Mouse (Mus musculus) liver, embryonic 13.5 days (tissue): ENCODE data around the gene Rbm25. TPM values are rescaled to one million over a fixed set of nuclear protein-coding genes. Genes with fewer than 3 reads are reported as not detected.

Experiments
- ATAC-seq: fragments of 200-750 bp; cut with Nextera tagmentation; 2 replicates; pipeline ENCODE4 v1.8.0; 2017; ENCODE audit warnings: low read depth, mild to moderate bottlenecking, moderate number of reproducible peaks, moderate library complexity
- DNase-seq: peaks from one replicate; pipeline ENCODE4 v3.0.0; 2022
- H3K27ac ChIP-seq: fragments of 300-500 bp; sonication (generic); 2 replicates; pipeline ENCODE4 v1.5.1; 2015; ENCODE audit warnings: moderate library complexity, mild to moderate bottlenecking, inconsistent platforms
- H3K27me3 ChIP-seq: fragments of 300-500 bp; sonication (generic); 2 replicates; pipeline ENCODE4 v1.6.1; 2015; ENCODE audit warnings: mild to moderate bottlenecking, inconsistent platforms
- H3K36me3 ChIP-seq: fragments of 300-500 bp; sonication (generic); 2 replicates; pipeline ENCODE4 v1.6.1; 2015; ENCODE audit warnings: mild to moderate bottlenecking, inconsistent platforms
- H3K4me1 ChIP-seq: fragments of 300-500 bp; sonication (generic); replicated peaks from 2 replicates; pipeline ENCODE4 v1.6.1; 2015; ENCODE audit warnings: inconsistent platforms
- H3K4me2 ChIP-seq: fragments of 300-500 bp; sonication (generic); 2 replicates; pipeline ENCODE4 v1.6.1; 2015; ENCODE audit warnings: inconsistent platforms, mild to moderate bottlenecking, moderate library complexity
- H3K4me3 ChIP-seq: fragments of 300-500 bp; sonication (generic); replicated peaks from 2 replicates; pipeline ENCODE4 v1.5.1; 2015; ENCODE audit warnings: mild to moderate bottlenecking, inconsistent platforms
- H3K9ac ChIP-seq: fragments of 300-500 bp; sonication (generic); 2 replicates; pipeline ENCODE4 v1.6.1; 2015; ENCODE audit warnings: mild to moderate bottlenecking, inconsistent platforms
- H3K9me3 ChIP-seq: fragments of 300-500 bp; sonication (generic); replicated peaks from 2 replicates; pipeline ENCODE4 v1.6.1; 2016; ENCODE audit warnings: inconsistent platforms
- WGBS: fragments of 180-500 bp; shearing (Covaris S2); methylation state at CpG from one replicate; pipeline ENCODE4 v1.1.7; 2015; ENCODE audit not compliant: insufficient replicate concordance; 5-methylcytosine and 5-hydroxymethylcytosine counted together
- polyA plus RNA-seq: library from polyadenylated mRNA; unstranded; fragments of >200 nt; fragmentation: Nextera tagmentation; extraction: Ambion mirVana; gene quantifications from 2 replicates; pipeline ENCODE4 v1.2.1, GENCODE M21; 2015

The Rbm25 gene
- polyA plus RNA-seq, 1 experiment from 2014 or later: 121 TPM

GRCm38 (mm10) chr12:83706951-83707350, 75.9 kb downstream of the Rbm25 start:
- WGBS: 88% methylated on average over 4 of the region's 4 CpGs
- Histone ChIP-seq H3K9me3 (no peaks in the 10 kb centered on the region), H3K27me3 (no peaks in the 10 kb centered on the region), H3K9ac (no peak overlapping the region), H3K4me2 (no peak overlapping the region), H3K27ac (no peak overlapping the region), H3K36me3 (peaks cover 21% of the 10 kb centered on the region), H3K4me3 (no peak overlapping the region), H3K4me1 (peaks cover 49% of the 10 kb centered on the region)
- DNase-seq (no peak), ATAC-seq (no peak)

GRCm38 (mm10) chr12:83708160-83709092, 77.4 kb downstream of the Rbm25 start:
- peaks cover 36% of the 10 kb centered on the region for H3K36me3 ChIP-seq
- no peaks in the 10 kb centered on the region for H3K9me3 ChIP-seq
- 64% methylated on average over 7 of the region's 7 CpGs for WGBS
- peak; percentile 81 for ATAC-seq
- peak; percentile 34 for DNase-seq
- H3K27me3 ChIP-seq: no peaks in the 10 kb centered on the region
- H3K4me2 ChIP-seq: peak overlapping the region; percentile 44
- no peak overlapping the region for H3K4me3 ChIP-seq
- peak overlapping the region; percentile 37; the same call in 1 of the 2 replicates for H3K9ac ChIP-seq
- H3K27ac ChIP-seq: peak overlapping the region; percentile 72
- H3K4me1 ChIP-seq: peaks cover 42% of the 10 kb centered on the region

GRCm38 (mm10) chr12:83709934-83710333, 78.9 kb downstream of the Rbm25 start:
- 67% methylated on average over 2 of the region's 2 CpGs for WGBS
- Histone ChIP-seq H3K4me2 (no peak overlapping the region), H3K27me3 (no peaks in the 10 kb centered on the region), H3K27ac (no peak overlapping the region), H3K4me1 (peaks cover 35% of the 10 kb centered on the region), H3K36me3 (peaks cover 45% of the 10 kb centered on the region), H3K9ac (no peak overlapping the region), H3K4me3 (no peak overlapping the region), H3K9me3 (no peaks in the 10 kb centered on the region)
- DNase-seq (no peak), ATAC-seq (no peak)

- ATAC-seq (no peak), DNase-seq (no peak)
- Histone ChIP-seq H3K27ac (no peak overlapping the region), H3K27me3 (no peaks in the 10 kb centered on the region), H3K9ac (no peak overlapping the region), H3K4me3 (no peak overlapping the region), H3K9me3 (no peaks in the 10 kb centered on the region), H3K4me2 (no peak overlapping the region), H3K4me1 (peaks cover 9% of the 10 kb centered on the region), H3K36me3 (peaks cover 70% of the 10 kb centered on the region)
- 45% methylated on average over 2 of the region's 2 CpGs for WGBS
Observed at GRCm38 (mm10) chr12:83713749-83714148, 82.7 kb downstream of the Rbm25 start.

- Histone ChIP-seq H3K27me3 (no peaks in the 10 kb centered on the region), H3K4me3 (no peak overlapping the region), H3K9ac (no peak overlapping the region), H3K4me2 (no peak overlapping the region), H3K9me3 (no peaks in the 10 kb centered on the region), H3K27ac (no peak overlapping the region), H3K36me3 (peaks cover 84% of the 10 kb centered on the region), H3K4me1 (no peaks in the 10 kb centered on the region; the same call in 1 of the 2 replicates)
- ATAC-seq: no peak
- 85% methylated on average over 15 of the region's 15 CpGs for WGBS
- no peak for DNase-seq
Observed at GRCm38 (mm10) chr12:83716416-83717184, 85.6 kb downstream of the Rbm25 start.

GRCm38 (mm10) chr12:83719431-83719830, 88.4 kb downstream of the Rbm25 start:
- no peak overlapping the region for H3K4me2 ChIP-seq
- 92% methylated on average over 1 of the region's 1 CpGs for WGBS
- H3K27me3 ChIP-seq: no peaks in the 10 kb centered on the region
- no peak for DNase-seq
- H3K4me3 ChIP-seq: no peak overlapping the region
- H3K4me1 ChIP-seq: no peaks in the 10 kb centered on the region; the same call in 1 of the 2 replicates
- no peak overlapping the region for H3K27ac ChIP-seq
- no peak overlapping the region for H3K9ac ChIP-seq
- H3K36me3 ChIP-seq: peaks cover 81% of the 10 kb centered on the region
- ATAC-seq: no peak
- H3K9me3 ChIP-seq: no peaks in the 10 kb centered on the region

GRCm38 (mm10) chr12:83721281-83721680, 90.2 kb downstream of the Rbm25 start:
- WGBS: 72% methylated on average over 6 of the region's 6 CpGs
- no peak for DNase-seq
- no peak for ATAC-seq
- Histone ChIP-seq H3K4me1 (no peaks in the 10 kb centered on the region; the same call in 1 of the 2 replicates), H3K36me3 (peaks cover 81% of the 10 kb centered on the region), H3K9ac (no peak overlapping the region), H3K9me3 (no peaks in the 10 kb centered on the region), H3K27me3 (no peaks in the 10 kb centered on the region), H3K27ac (no peak overlapping the region), H3K4me3 (no peak overlapping the region), H3K4me2 (no peak overlapping the region)

- Histone ChIP-seq H3K36me3 (peaks cover 79% of the 10 kb centered on the region), H3K27me3 (no peaks in the 10 kb centered on the region), H3K9ac (no peak overlapping the region), H3K4me3 (no peak overlapping the region), H3K27ac (no peak overlapping the region), H3K4me1 (no peaks in the 10 kb centered on the region; the same call in 1 of the 2 replicates), H3K4me2 (no peak overlapping the region), H3K9me3 (no peaks in the 10 kb centered on the region)
- DNase-seq: no peak
- ATAC-seq: no peak
- WGBS: 86% methylated on average over 3 of the region's 3 CpGs
Observed at GRCm38 (mm10) chr12:83723037-83723436, 92.0 kb downstream of the Rbm25 start.

GRCm38 (mm10) chr12:83726510-83727308, 95.7 kb downstream of the Rbm25 start:
- DNase-seq (no peak), ATAC-seq (no peak)
- WGBS: 84% methylated on average over 12 of the region's 12 CpGs
- no peak overlapping the region for H3K4me3 ChIP-seq
- no peaks in the 10 kb centered on the region for H3K27me3 ChIP-seq
- H3K36me3 ChIP-seq: peaks cover 89% of the 10 kb centered on the region
- no peak overlapping the region for H3K27ac ChIP-seq
- H3K9me3 ChIP-seq: no peaks in the 10 kb centered on the region
- H3K4me2 ChIP-seq: no peak overlapping the region
- no peaks in the 10 kb centered on the region for H3K4me1 ChIP-seq
- no peak overlapping the region for H3K9ac ChIP-seq

- Histone ChIP-seq H3K9me3 (no peaks in the 10 kb centered on the region), H3K36me3 (peaks cover 81% of the 10 kb centered on the region), H3K4me3 (no peak overlapping the region), H3K27me3 (no peaks in the 10 kb centered on the region), H3K4me2 (no peak overlapping the region), H3K4me1 (no peaks in the 10 kb centered on the region), H3K27ac (no peak overlapping the region), H3K9ac (no peak overlapping the region)
- DNase-seq (no peak), ATAC-seq (no peak)
- 85% methylated on average over 5 of the region's 5 CpGs for WGBS
Observed at GRCm38 (mm10) chr12:83732225-83732624, 101.2 kb downstream of the Rbm25 start.
